Mouse (Mus musculus) myocyte (in vitro differentiated cells): ENCODE results near the gene Mapk8ip1.

ENCODE experiments used
- CEBPB ChIP-seq: IDR thresholded peaks from 2 replicates; pipeline ENCODE4 v1.6.1; 2011; ENCODE audit warnings: mild to moderate bottlenecking, moderate library complexity; ENCODE audit not compliant: poor library complexity, insufficient read depth, severe bottlenecking
- MAX ChIP-seq: IDR thresholded peaks from one replicate; pipeline ENCODE4 v1.6.1; 2011; ENCODE audit warnings: low read depth, mild to moderate bottlenecking, control low read depth
- MYOD1 ChIP-seq, 3 experiments: IDR thresholded peaks; one replicate each; pipeline ENCODE4 v1.6.1; 2011; ENCODE audit warnings: control low read depth in 2 of 3, low read depth in 2 of 3, mild to moderate bottlenecking in 2 of 3, moderate library complexity in 1 of 3; ENCODE audit not compliant: insufficient read length in 2 of 3, control insufficient read depth in 1 of 3
- MYOG ChIP-seq, 3 experiments: IDR thresholded peaks; one replicate each; pipeline ENCODE4 v1.6.1; 2011; ENCODE audit warnings: control low read depth in 2 of 3, low read depth in 2 of 3, mild to moderate bottlenecking in 2 of 3; ENCODE audit not compliant: insufficient read length in 2 of 3, control insufficient read depth in 1 of 3, insufficient read depth in 1 of 3
- POLR2A ChIP-seq: IDR thresholded peaks from one replicate; pipeline ENCODE4 v1.6.1; 2011; ENCODE audit warnings: low read depth, mild to moderate bottlenecking, control low read depth, moderate library complexity; ENCODE audit not compliant: insufficient read length
- POLR2AphosphoS2 ChIP-seq: IDR thresholded peaks from one replicate; pipeline ENCODE4 v1.6.1; 2011; ENCODE audit warnings: low read depth, control low read depth; ENCODE audit not compliant: insufficient read length
- SRF ChIP-seq: IDR thresholded peaks from one replicate; pipeline ENCODE4 v1.6.1; 2011; ENCODE audit warnings: low read depth; ENCODE audit not compliant: control insufficient read depth, insufficient read length
- TCF12 ChIP-seq: IDR thresholded peaks from one replicate; pipeline ENCODE4 v1.6.1; 2011; ENCODE audit warnings: mild to moderate bottlenecking, control low read depth; ENCODE audit not compliant: poor library complexity, insufficient read depth, severe bottlenecking
- TCF3 ChIP-seq: IDR thresholded peaks from one replicate; pipeline ENCODE4 v1.6.1; 2011; ENCODE audit warnings: low read depth, control low read depth; ENCODE audit not compliant: insufficient read length
- USF1 ChIP-seq: IDR thresholded peaks from one replicate; pipeline ENCODE4 v1.6.1; 2011; ENCODE audit warnings: low read depth, mild to moderate bottlenecking, control low read depth, moderate library complexity

GRCm38 (mm10) chr2:92347191-92347590 is 53.9 kb downstream of the Mapk8ip1 start:
- TF ChIP-seq MYOG (IDR thresholded peaks at IDR 0.05; ENCODE audit: control insufficient read depth in 1 of 3, insufficient read depth in 1 of 3, insufficient read length in 2 of 3, low read depth in 2 of 3) = no peak
- no peak for TF ChIP-seq POLR2A
- TF ChIP-seq MYOD1 (IDR thresholded peaks at IDR 0.05; ENCODE audit: control insufficient read depth in 1 of 3, insufficient read length in 2 of 3, low read depth in 2 of 3) = no peak
- no peak for TF ChIP-seq POLR2AphosphoS2
- TF ChIP-seq MAX = no peak
- TF ChIP-seq SRF = no peak
- TF ChIP-seq TCF12 = no peak
- TF ChIP-seq USF1 = no peak
- no peak for TF ChIP-seq TCF3
- no peak for TF ChIP-seq CEBPB
